Mouse (Mus musculus) liver, embryonic 11.5 days (tissue): ENCODE results near the gene H2-M10.2. TPM values are rescaled to one million over a fixed set of nuclear protein-coding genes. Genes with fewer than 3 reads are reported as not detected.

Experiments
- ATAC-seq: fragments of 200-750 bp; cut with Nextera tagmentation; replicated peaks from 2 replicates; pipeline ENCODE4 v1.8.0; 2017; ENCODE audit warnings: moderate number of reproducible peaks, mild to moderate bottlenecking, moderate TSS enrichment, moderate library complexity; ENCODE audit not compliant: low FRiP score
- DNase-seq: peaks from one replicate; pipeline ENCODE4 v3.0.0-alpha.2; 2017; ENCODE audit warnings: low spot score
- H3K27ac ChIP-seq: fragments of 300-500 bp; sonication (generic); 2 replicates; pipeline ENCODE4 v1.5.1; 2014; ENCODE audit warnings: mild to moderate bottlenecking, low read depth, low read length, control low read depth
- H3K27me3 ChIP-seq: fragments of 300-500 bp; sonication (generic); replicated peaks from 2 replicates; pipeline ENCODE4 v1.6.1; 2014; ENCODE audit warnings: low read length, mixed read lengths; ENCODE audit not compliant: control insufficient read depth, insufficient read depth
- H3K36me3 ChIP-seq: fragments of 300-500 bp; sonication (generic); 2 replicates; pipeline ENCODE4 v1.6.1; 2014; ENCODE audit warnings: mild to moderate bottlenecking, low read length, moderate library complexity, mixed read lengths; ENCODE audit not compliant: control insufficient read depth, insufficient read depth
- H3K4me1 ChIP-seq: fragments of 300-500 bp; sonication (generic); replicated peaks from 2 replicates; pipeline ENCODE4 v1.6.1; 2014; ENCODE audit warnings: low read length, mixed read lengths; ENCODE audit not compliant: control insufficient read depth, insufficient read depth
- H3K4me2 ChIP-seq: fragments of 300-500 bp; sonication (generic); 2 replicates; pipeline ENCODE4 v1.6.1; 2014; ENCODE audit warnings: mild to moderate bottlenecking, control low read depth, moderate library complexity
- H3K4me3 ChIP-seq: fragments of 300-500 bp; sonication (generic); 2 replicates; pipeline ENCODE4 v1.5.1; 2014; ENCODE audit warnings: low read depth, low read length, control low read depth
- H3K9ac ChIP-seq: fragments of 300-500 bp; sonication (generic); 2 replicates; pipeline ENCODE4 v1.6.1; 2014; ENCODE audit warnings: low read depth, low read length, control low read depth
- H3K9me3 ChIP-seq: fragments of 300-500 bp; sonication (generic); 2 replicates; pipeline ENCODE4 v1.6.1; 2016; ENCODE audit warnings: low read length, inconsistent platforms, mixed read lengths; ENCODE audit not compliant: control insufficient read depth
- WGBS: fragments of 180-500 bp; shearing (Covaris S2); extraction: QIAGEN DNeasy Blood & Tissue Kit; methylation state at CpG from one replicate; pipeline ENCODE4 v1.1.7; 2014; 5-methylcytosine and 5-hydroxymethylcytosine counted together
- polyA plus RNA-seq: library from polyadenylated mRNA; unstranded; fragments of >200 nt; fragmentation: Nextera tagmentation; extraction: Ambion mirVana; gene quantifications from 2 replicates; pipeline ENCODE4 v1.2.1, GENCODE M21; 2014

Gene H2-M10.2
- polyA plus RNA-seq, 1 experiment from 2014 or later, result 0.25 TPM

- 91% methylated on average over 4 of the region's 4 CpGs for WGBS
- H3K27me3 ChIP-seq, result no peaks in the 10 kb centered on the region
- peaks cover 13% of the 10 kb centered on the region for H3K36me3 ChIP-seq
- no peak for DNase-seq
- H3K9ac ChIP-seq, result no peak overlapping the region
- no peak overlapping the region for H3K4me2 ChIP-seq
- no peak overlapping the region for H3K27ac ChIP-seq
- H3K4me1 ChIP-seq, result peaks cover 21% of the 10 kb centered on the region
- no peaks in the 10 kb centered on the region for H3K9me3 ChIP-seq
- ATAC-seq, result no peak
- no peak overlapping the region for H3K4me3 ChIP-seq
These were observed 11.5 kb downstream of the H2-M10.2 start for GRCm38 (mm10) chr17:36274776-36275175.

GRCm38 (mm10) chr17:36273796-36274195, 12.5 kb downstream of the H2-M10.2 start:
- peaks cover 23% of the 10 kb centered on the region for H3K4me1 ChIP-seq
- H3K27ac ChIP-seq, result no peak overlapping the region
- peaks cover 11% of the 10 kb centered on the region for H3K36me3 ChIP-seq
- ATAC-seq, result no peak
- H3K9me3 ChIP-seq, result no peaks in the 10 kb centered on the region
- DNase-seq, result no peak
- H3K4me3 ChIP-seq, result no peak overlapping the region
- no peaks in the 10 kb centered on the region for H3K27me3 ChIP-seq
- 89% methylated on average over 4 of the region's 4 CpGs for WGBS
- no peak overlapping the region for H3K9ac ChIP-seq
- peak overlapping the region; percentile 29 for H3K4me2 ChIP-seq

GRCm38 (mm10) chr17:36272643-36273366, 13.5 kb downstream of the H2-M10.2 start:
- Histone ChIP-seq H3K36me3 (peaks cover 11% of the 10 kb centered on the region), H3K4me2 (peak overlapping the region; percentile 95), H3K4me3 (peak overlapping the region; percentile 87), H3K9ac (peak overlapping the region; percentile 95), H3K4me1 (peaks cover 23% of the 10 kb centered on the region), H3K27ac (no peak overlapping the region), H3K27me3 (no peaks in the 10 kb centered on the region), H3K9me3 (no peaks in the 10 kb centered on the region)
- ATAC-seq (no peak), DNase-seq (no peak)
- WGBS, result 71% methylated on average over 9 of the region's 9 CpGs

- H3K9me3 ChIP-seq, result no peaks in the 10 kb centered on the region
- DNase-seq (peak; percentile 91), ATAC-seq (peak; percentile 83)
- H3K4me1 ChIP-seq, result peaks cover 23% of the 10 kb centered on the region
- WGBS, result under 1% methylated on average over 43 of the region's 43 CpGs
- peaks cover 19% of the 10 kb centered on the region for H3K36me3 ChIP-seq
- H3K27me3 ChIP-seq, result no peaks in the 10 kb centered on the region
- peak within 1 kb of the TSS; percentile 89 for H3K27ac ChIP-seq
- peak within 1 kb of the TSS; percentile 87 for H3K4me3 ChIP-seq
- H3K4me2 ChIP-seq, result peak within 1 kb of the TSS; percentile 95
- peak within 1 kb of the TSS; percentile 95 for H3K9ac ChIP-seq
These were observed 14.6 kb downstream of the H2-M10.2 start, which contains the start of gene Trim39 for GRCm38 (mm10) chr17:36271586-36272256. Trim39 (minus strand) TSS chr17:36272247.

GRCm38 (mm10) chr17:36270956-36271585, 15.2 kb downstream of the H2-M10.2 start:
- WGBS, result under 1% methylated on average over 75 of the region's 84 CpGs
- Histone ChIP-seq H3K9ac (peak overlapping the region; percentile 95), H3K4me3 (peak overlapping the region; percentile 87), H3K4me2 (peak overlapping the region; percentile 95), H3K36me3 (peaks cover 16% of the 10 kb centered on the region), H3K9me3 (no peaks in the 10 kb centered on the region), H3K27ac (peak overlapping the region; percentile 89), H3K27me3 (no peaks in the 10 kb centered on the region), H3K4me1 (peaks cover 23% of the 10 kb centered on the region)
- ATAC-seq (peak; percentile 87), DNase-seq (peak; percentile 91)

GRCm38 (mm10) chr17:36265834-36266233, 20.5 kb downstream of the H2-M10.2 start:
- no peaks in the 10 kb centered on the region for H3K9me3 ChIP-seq
- H3K4me1 ChIP-seq, result peaks cover 10% of the 10 kb centered on the region; the same call in 1 of the 2 replicates
- peaks cover 34% of the 10 kb centered on the region for H3K36me3 ChIP-seq
- H3K27me3 ChIP-seq, result no peaks in the 10 kb centered on the region
- H3K4me3 ChIP-seq, result no peak overlapping the region
- DNase-seq (no peak), ATAC-seq (no peak)
- WGBS, result 61% methylated on average over 5 of the region's 5 CpGs
- H3K27ac ChIP-seq, result no peak overlapping the region
- no peak overlapping the region for H3K4me2 ChIP-seq
- H3K9ac ChIP-seq, result no peak overlapping the region

- Histone ChIP-seq H3K36me3 (peaks cover 38% of the 10 kb centered on the region), H3K4me1 (no peaks in the 10 kb centered on the region), H3K27ac (no peak overlapping the region), H3K4me2 (no peak overlapping the region), H3K27me3 (no peaks in the 10 kb centered on the region), H3K4me3 (no peak overlapping the region), H3K9ac (no peak overlapping the region), H3K9me3 (no peaks in the 10 kb centered on the region)
- ATAC-seq, result no peak
- no peak for DNase-seq
- 85% methylated on average over 3 of the region's 3 CpGs for WGBS
These were observed 21.9 kb downstream of the H2-M10.2 start for GRCm38 (mm10) chr17:36264273-36264925.

GRCm38 (mm10) chr17:36261511-36262166, 24.7 kb downstream of the H2-M10.2 start:
- H3K27ac ChIP-seq, result no peak overlapping the region
- H3K4me1 ChIP-seq, result peaks cover 4% of the 10 kb centered on the region

More at GRCm38 (mm10) chr17:36261511-36262166, 24.7 kb downstream of the H2-M10.2 start:
- Histone ChIP-seq H3K4me2 (no peak overlapping the region), H3K9me3 (no peaks in the 10 kb centered on the region), H3K36me3 (peaks cover 31% of the 10 kb centered on the region), H3K9ac (no peak overlapping the region), H3K4me3 (no peak overlapping the region), H3K27me3 (no peaks in the 10 kb centered on the region)
- DNase-seq (no peak), ATAC-seq (no peak)
- WGBS, result 65% methylated on average over 9 of the region's 9 CpGs
